Mouse (Mus musculus): ENCODE measurements at regions not wholly inside any gene's neighbourhood (a gene's known extent, or its start where the extent isn't known, plus 50 kb on each side); places are given as distances from the start of the nearest gene placed in this dataset.

DNA sequence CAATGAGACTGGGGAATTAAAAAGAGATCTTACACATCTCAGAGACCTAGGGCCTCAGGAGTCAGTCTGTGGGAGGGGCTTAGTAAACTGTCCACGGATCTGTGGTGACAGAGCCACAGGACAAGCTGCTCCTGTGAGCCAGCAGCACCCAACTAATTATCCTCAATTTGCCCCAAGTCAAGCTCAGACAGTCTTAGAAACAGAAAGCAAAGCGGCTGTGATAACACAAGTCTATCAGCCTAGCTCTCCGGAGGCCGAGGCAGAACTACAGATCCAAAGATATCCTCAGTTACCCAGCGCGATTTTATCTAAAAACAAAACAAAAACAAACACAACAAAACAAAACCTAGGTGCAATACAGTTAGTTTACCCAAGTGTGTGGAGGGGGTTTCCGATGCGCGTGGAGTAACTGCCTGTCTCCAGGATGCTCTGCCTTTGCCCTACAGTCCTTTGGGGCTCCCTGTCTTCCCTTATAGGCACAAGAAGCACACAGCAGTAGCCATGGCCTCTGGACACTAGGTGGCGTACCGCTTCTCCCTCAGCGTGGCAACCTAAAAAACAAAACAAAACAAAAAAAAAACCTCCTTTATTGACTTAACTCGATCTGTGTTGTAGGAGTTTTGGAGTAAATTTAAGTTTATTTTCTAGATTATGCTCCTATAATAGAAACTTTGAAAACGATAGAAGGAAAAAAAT lies 54.7 kb upstream of the Cand1 start:
- no peak overlapping the region for H3K27ac ChIP-seq
- peak; percentile 40 for DNase-seq (ENCODE audit: low spot score)
- no peaks in the 10 kb centered on the region for H3K4me1 ChIP-seq
- H3K4me3 ChIP-seq, result no peak overlapping the region
- no peaks in the 10 kb centered on the region for H3K9me3 ChIP-seq (replicated peaks)
- no peaks in the 10 kb centered on the region for H3K36me3 ChIP-seq
- WGBS, result 61% methylated on average over 14 of the region's 14 CpGs
- H3K27me3 ChIP-seq (ENCODE audit: low read depth, poor library complexity, severe bottlenecking), result no peaks in the 10 kb centered on the region

DNA sequence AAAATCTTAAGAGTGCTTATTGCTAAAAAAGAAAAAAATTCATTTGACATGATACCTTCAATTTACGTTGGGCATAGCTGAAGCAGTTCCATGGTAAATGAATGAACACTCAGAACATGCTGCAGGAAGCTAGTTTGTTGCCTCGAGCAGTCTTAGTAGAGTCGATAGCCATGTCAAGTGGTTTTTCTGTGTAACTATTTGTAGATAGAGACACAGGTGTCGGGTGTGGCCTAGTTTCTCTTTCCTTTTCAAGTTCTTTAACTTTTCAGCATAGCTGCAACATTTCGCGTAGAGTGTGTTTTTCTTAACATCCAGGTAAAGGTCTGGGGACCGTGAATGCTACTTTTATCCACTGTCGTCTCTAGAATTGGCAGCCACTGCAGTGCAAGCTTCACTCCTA lies 53.5 kb upstream of the Cand1 start:
- Histone ChIP-seq H3K27ac (no peak overlapping the region), H3K4me1 (no peaks in the 10 kb centered on the region), H3K9me3 (replicated peaks) (no peaks in the 10 kb centered on the region), H3K27me3 (ENCODE audit: low read depth, poor library complexity, severe bottlenecking) (no peaks in the 10 kb centered on the region), H3K4me3 (no peak overlapping the region), H3K36me3 (no peaks in the 10 kb centered on the region)
- WGBS, result 93% methylated on average over 8 of the region's 8 CpGs
- no peak for DNase-seq (ENCODE audit: low spot score)
